Mouse (Mus musculus): ENCODE results near the gene Lysmd3.

- TF ChIP-seq POLR2A (IDR thresholded peaks at IDR 0.05; ENCODE audit: extremely low read depth, insufficient read depth, low read length) (no peak), CTCF (IDR thresholded peaks at IDR 0.05; ENCODE audit: extremely low read depth, insufficient read depth, low read length) (no peak)
These were observed 26.8 kb downstream of the Lysmd3 start for GRCm38 (mm10) chr13:81684258-81684657.

Measured in cortical plate, adult 2 months (tissue).